ENCODE assay signal across 21 mouse cellular contexts in genomic region chr6:72584154-72584553, GRCm38 (mm10). TPM values are rescaled to one million over a fixed set of nuclear protein-coding genes. Genes with fewer than 3 reads are reported as not detected.
DNase-seq lines count a peak whose midpoint lies in the region; ATAC-seq and TF ChIP-seq lines count a peak whose summit lies in the region.
"Had no signal": no experiment of that assay in that cellular context is flagged by ENCODE, and none has a peak within 500 bp of the region (broad histone marks: within the 10 kb centered on the region; RNA-seq: fewer than 3 reads in every experiment).

No protein-coding gene starts in this region.

- TF ChIP-seq CTCF in kidney, adult 2 months (conservative IDR thresholded peaks at IDR 0.05; ENCODE audit: insufficient read depth, insufficient read length, low read depth, low read length): no peak
- no peak for TF ChIP-seq CTCF in liver, postnatal 0 days (IDR thresholded peaks at IDR 0.05; ENCODE audit: low read depth)
- no peak for TF ChIP-seq CTCF in cerebellum, adult 2 months (IDR thresholded peaks at IDR 0.05; ENCODE audit: borderline replicate concordance, insufficient read depth, low read depth, low read length)

- no peak overlapping the region for H3K4me2 ChIP-seq in liver, postnatal 0 days (ENCODE audit: low read depth, low read length)
- H3K4me2 ChIP-seq: forebrain, embryonic 12.5 days; heart, embryonic 12.5 days; hindbrain, embryonic 13.5 days; midbrain, embryonic 13.5 days; neural tube, embryonic 12.5 days had no signal

- TF ChIP-seq POLR2A in kidney, adult 2 months (IDR thresholded peaks at IDR 0.05; ENCODE audit: low read depth, low read length): no peak
- no peak for TF ChIP-seq POLR2A in cerebellum, adult 2 months (IDR thresholded peaks at IDR 0.05; ENCODE audit: borderline replicate concordance, insufficient read depth, low read length)

- 53% methylated on average over 11 of the region's 11 CpGs for whole genome bisulfite sequencing in kidney, adult 2 months
- WGBS in liver, postnatal 0 days (ENCODE audit: insufficient replicate concordance): 60% methylated on average over 11 of the region's 11 CpGs
- 86% methylated on average over 11 of the region's 11 CpGs for WGBS in cerebellum, adult 2 months

- peak overlapping the region; percentile 94 for H3K27ac ChIP-seq in kidney, adult 2 months (ENCODE audit: insufficient read depth, low read depth, low read length)
- H3K27ac ChIP-seq in brown adipose tissue, adult 24 weeks (replicated peaks; ENCODE audit: low read depth, low read length): peak overlapping the region; percentile 96
- H3K27ac ChIP-seq in liver, postnatal 0 days (ENCODE audit: low read depth): peak overlapping the region; percentile 51
- no peak overlapping the region for H3K27ac ChIP-seq in cerebellum, adult 2 months (ENCODE audit: insufficient read depth, low read length)
- H3K27ac ChIP-seq: forebrain, embryonic 12.5 days; hindbrain, embryonic 13.5 days; left cerebral cortex, adult 2 months; liver, embryonic 14.5 days; midbrain, embryonic 13.5 days; neural tube, embryonic 12.5 days had no signal

- no peaks in the 10 kb centered on the region for H3K36me3 ChIP-seq in kidney, adult 2 months (ENCODE audit: control insufficient read depth, insufficient read depth, low read length)
- no peaks in the 10 kb centered on the region; the same call in 1 of the 2 replicates for H3K36me3 ChIP-seq in liver, postnatal 0 days (replicated peaks; ENCODE audit: insufficient read depth, low read length)

- ATAC-seq in liver, postnatal 0 days: peak; percentile 84
- ATAC-seq: CD4-positive, CD25-positive, alpha-beta regulatory T cell, adult 4 months; midbrain, embryonic 13.5 days; Patski had no signal

- peaks cover 14% of the 10 kb centered on the region for H3K4me1 ChIP-seq in kidney, adult 2 months (ENCODE audit: control insufficient read depth, insufficient read depth, low read length)
- H3K4me1 ChIP-seq in brown adipose tissue, adult 24 weeks (ENCODE audit: control insufficient read depth, insufficient read depth, insufficient read length, low read length): peaks cover 19% of the 10 kb centered on the region
- H3K4me1 ChIP-seq in liver, postnatal 0 days (ENCODE audit: insufficient read depth): no peaks in the 10 kb centered on the region
- H3K4me1 ChIP-seq in cerebellum, adult 2 months (ENCODE audit: control insufficient read depth, insufficient read depth, low read length): no peaks in the 10 kb centered on the region
- H3K4me1 ChIP-seq: forebrain, embryonic 12.5 days; heart, embryonic 12.5 days; hindbrain, embryonic 13.5 days; midbrain, embryonic 13.5 days; neural tube, embryonic 12.5 days had no signal

- peak; percentile 52 for DNase-seq in adrenal gland, adult 2 months
- no peak for DNase-seq in adrenal gland, adult 8-10 months
- peak; percentile 76 for DNase-seq in kidney, adult 2 months
- no peak for DNase-seq in kidney, postnatal 14 days
- no peak for DNase-seq in liver, postnatal 0 days
- no peak for DNase-seq in cerebellum, adult 2 months
- DNase-seq in cerebellum, adult 11 months: no peak
- DNase-seq: heart, adult 11 months; left cerebral cortex, postnatal 4 days; lung, postnatal 10 days; right cerebral cortex, adult 18-20 months had no signal

- no peak overlapping the region for H3K4me3 ChIP-seq in kidney, adult 2 months (ENCODE audit: insufficient read depth, low read depth, low read length)
- no peak overlapping the region for H3K4me3 ChIP-seq in brown adipose tissue, adult 24 weeks (ENCODE audit: insufficient read depth, low read depth, low read length)
- H3K4me3 ChIP-seq in liver, postnatal 0 days (ENCODE audit: low read depth, low read length): no peak overlapping the region
- H3K4me3 ChIP-seq in cerebellum, adult 2 months (replicated peaks; ENCODE audit: insufficient read depth, low read depth, low read length): no peak overlapping the region
- H3K4me3 ChIP-seq: forebrain, embryonic 12.5 days; heart, embryonic 12.5 days; hindbrain, embryonic 13.5 days; left cerebral cortex, adult 2 months; midbrain, embryonic 13.5 days; neural tube, embryonic 12.5 days had no signal

- no peak overlapping the region for H3K9ac ChIP-seq in liver, postnatal 0 days (replicated peaks)
- H3K9ac ChIP-seq: forebrain, embryonic 12.5 days; heart, embryonic 12.5 days; hindbrain, embryonic 13.5 days; liver, embryonic 14.5 days; midbrain, embryonic 13.5 days; neural tube, embryonic 12.5 days had no signal

- TF ChIP-seq EP300 in liver, postnatal 0 days (IDR thresholded peaks at IDR 0.05; ENCODE audit: low read depth): 0 out of 2 replicates have a peak, but pooled peaks have one; percentile 22

- H3K27me3 ChIP-seq in kidney, adult 2 months (replicated peaks; ENCODE audit: control insufficient read depth, insufficient read depth, low read length): no peaks in the 10 kb centered on the region
- no peaks in the 10 kb centered on the region for H3K27me3 ChIP-seq in liver, postnatal 0 days (ENCODE audit: insufficient read depth, low read length)
- H3K27me3 ChIP-seq in cerebellum, adult 2 months (ENCODE audit: control insufficient read depth, insufficient read depth, low read length): no peaks in the 10 kb centered on the region; the same call in 1 of the 2 replicates
- H3K27me3 ChIP-seq: forebrain, embryonic 12.5 days; heart, embryonic 12.5 days; hindbrain, embryonic 13.5 days; midbrain, embryonic 13.5 days; neural tube, embryonic 12.5 days; Patski had no signal

- no peaks in the 10 kb centered on the region for H3K9me3 ChIP-seq in liver, postnatal 0 days (ENCODE audit: low read length)
- H3K9me3 ChIP-seq: forebrain, embryonic 12.5 days; heart, embryonic 12.5 days; hindbrain, embryonic 13.5 days; midbrain, embryonic 13.5 days; neural tube, embryonic 12.5 days had no signal

RNA-seq across cellular contexts. Expression of gene Elmod3, which starts 14.1 kb away (rescaled TPM):
- total RNA-seq in adrenal gland, adult 2 months (2021): 10 to 100 TPM; 12.9 to 25.6 TPM
- 25.5 and 29.3 TPM in 2 replicates for polyA plus RNA-seq in adrenal gland, adult 2 months (2012; rRNA removed)
- total RNA-seq in adrenal gland, adult 8-10 months (2022): 10 to 100 TPM; 19.9 to 35.5 (median 25.5) TPM
- 43.0 and 43.4 TPM in 2 replicates for polyA plus RNA-seq in kidney, adult 2 months (2012; rRNA removed)
- 21.2 and 31.5 TPM in 2 replicates for polyA plus RNA-seq in brown adipose tissue, adult 24 weeks (2012; ENCODE audit: insufficient read depth, insufficient read length, missing spikeins)
- polyA plus RNA-seq in liver, postnatal 0 days (2015; fragmentation: Nextera tagmentation; extraction: Ambion mirVana): 4.0 and 5.2 TPM in 2 replicates
- polyA plus RNA-seq in cerebellum, adult 2 months (2012; rRNA removed): 32.5 and 32.7 TPM in 2 replicates

RNA-seq across cellular contexts. Expression of gene Retsat, which starts 14.1 kb away (rescaled TPM):
- total RNA-seq in adrenal gland, adult 2 months (2021): 100 to 1,000 TPM; 390 to 465 TPM
- polyA plus RNA-seq in adrenal gland, adult 2 months (2012; rRNA removed): 96.6 and 123 TPM in 2 replicates
- total RNA-seq in adrenal gland, adult 8-10 months (2022): 100 to 1,000 TPM; 269 to 371 (median 318) TPM
- polyA plus RNA-seq in kidney, adult 2 months (2012; rRNA removed): 237 and 272 TPM in 2 replicates
- 119 and 173 TPM in 2 replicates for polyA plus RNA-seq in brown adipose tissue, adult 24 weeks (2012; ENCODE audit: insufficient read depth, insufficient read length, missing spikeins)
- polyA plus RNA-seq in liver, postnatal 0 days (2015; fragmentation: Nextera tagmentation; extraction: Ambion mirVana): 90.4 and 109 TPM in 2 replicates
- polyA plus RNA-seq in cerebellum, adult 2 months (2012; rRNA removed): 13.7 and 15.6 TPM in 2 replicates

RNA-seq across cellular contexts. Expression of gene Tgoln1, which starts 32.6 kb away (rescaled TPM):
- total RNA-seq in adrenal gland, adult 2 months (2021): 100 to 1,000 TPM; 241 to 274 TPM
- polyA plus RNA-seq in adrenal gland, adult 2 months (2012; rRNA removed): 38.9 and 46.0 TPM in 2 replicates
- 100 to 1,000 TPM; 238 to 271 (median 258) TPM for total RNA-seq in adrenal gland, adult 8-10 months (2022)
- 101 and 118 TPM in 2 replicates for polyA plus RNA-seq in kidney, adult 2 months (2012; rRNA removed)
- 115 and 176 TPM in 2 replicates for polyA plus RNA-seq in brown adipose tissue, adult 24 weeks (2012; ENCODE audit: insufficient read depth, insufficient read length, missing spikeins)
- polyA plus RNA-seq in liver, postnatal 0 days (2015; fragmentation: Nextera tagmentation; extraction: Ambion mirVana): 21.5 and 23.2 TPM in 2 replicates
- polyA plus RNA-seq in cerebellum, adult 2 months (2012; rRNA removed): 96.1 and 96.8 TPM in 2 replicates

RNA-seq across cellular contexts. Expression of gene Capg, which starts 40.0 kb away (rescaled TPM):
- total RNA-seq in adrenal gland, adult 2 months (2021): 10 to 100 TPM; 32.2 to 56.3 TPM
- 38.9 and 41.9 TPM in 2 replicates for polyA plus RNA-seq in adrenal gland, adult 2 months (2012; rRNA removed)
- 100 to 1,000 TPM in 1 of 4 experiments, 10 to 100 TPM in 3; 49.1 to 110 (median 82.0) TPM for total RNA-seq in adrenal gland, adult 8-10 months (2022)
- 64.3 and 70.9 TPM in 2 replicates for polyA plus RNA-seq in kidney, adult 2 months (2012; rRNA removed)
- polyA plus RNA-seq in brown adipose tissue, adult 24 weeks (2012; ENCODE audit: insufficient read depth, insufficient read length, missing spikeins): 8.2 and 11.9 TPM in 2 replicates
- polyA plus RNA-seq in liver, postnatal 0 days (2015; fragmentation: Nextera tagmentation; extraction: Ambion mirVana): 20.0 and 22.8 TPM in 2 replicates
- 3.6 and 4.8 TPM in 2 replicates for polyA plus RNA-seq in cerebellum, adult 2 months (2012; rRNA removed)

Comparison
In these comparisons a context has a peak if more than half of its experiments do, and no peak if none do; other contexts are left out.
1. DNase-seq: peak in adrenal gland, adult 2 months (single experiment) and kidney, adult 2 months (single experiment); none in adrenal gland, adult 8-10 months (single experiment), kidney, postnatal 14 days (single experiment), liver, postnatal 0 days (single experiment), cerebellum, adult 2 months (0 of 2) and cerebellum, adult 11 months (single experiment).